Mouse (Mus musculus): ENCODE measurements around the gene 1700003E16Rik.

1700003E16Rik gene

GRCm38 (mm10) chr6:83156259-83156684 is at the start of gene 1700003E16Rik, which contains the start of gene Wdr54:
Gene 1700003E16Rik, plus strand, starts transcription at chr6:83156404.
Gene Wdr54, minus strand, starts transcription at chr6:83156397.
- peak; percentile 79 for DNase-seq (ENCODE audit: low spot score)

- DNase-seq (ENCODE audit: low spot score), result peak; percentile 89
Observed at GRCm38 (mm10) chr6:83107566-83108400, 48.4 kb upstream of the 1700003E16Rik start.

- DNase-seq (ENCODE audit: low spot score), result peak; percentile 87
Observed at GRCm38 (mm10) chr6:83108762-83109668, 47.2 kb upstream of the 1700003E16Rik start, which contains the start of gene Mrpl53. Gene Mrpl53, plus strand, starts transcription at chr6:83109040.

GRCm38 (mm10) chr6:83111510-83112136 is 44.6 kb upstream of the 1700003E16Rik start:
- DNase-seq (ENCODE audit: low spot score), result no peak

- peak; percentile 96 for DNase-seq (ENCODE audit: low spot score)
Observed at GRCm38 (mm10) chr6:83115011-83115671, 41.1 kb upstream of the 1700003E16Rik start, which contains the start of gene Mogs. Gene Mogs, plus strand, starts transcription at chr6:83115496.

GRCm38 (mm10) chr6:83115682-83116372 is 40.4 kb upstream of the 1700003E16Rik start:
- no peak for DNase-seq (ENCODE audit: low spot score)

- DNase-seq (ENCODE audit: low spot score), result no peak
Observed at GRCm38 (mm10) chr6:83116373-83117164, 39.6 kb upstream of the 1700003E16Rik start.

- no peak for DNase-seq (ENCODE audit: low spot score)
Observed at GRCm38 (mm10) chr6:83117165-83117438, 39.1 kb upstream of the 1700003E16Rik start.

GRCm38 (mm10) chr6:83117616-83118015 is 38.6 kb upstream of the 1700003E16Rik start:
- no peak for DNase-seq (ENCODE audit: low spot score)

- DNase-seq (ENCODE audit: low spot score), result no peak
Observed at GRCm38 (mm10) chr6:83118369-83118768, 37.8 kb upstream of the 1700003E16Rik start.

GRCm38 (mm10) chr6:83118825-83119733 is 37.1 kb upstream of the 1700003E16Rik start:
- no peak for DNase-seq (ENCODE audit: low spot score)

GRCm38 (mm10) chr6:83119734-83120051 is 36.5 kb upstream of the 1700003E16Rik start:
- DNase-seq (ENCODE audit: low spot score), result no peak

GRCm38 (mm10) chr6:83120930-83121862 is 35.0 kb upstream of the 1700003E16Rik start, which contains the start of gene Wbp1:
Gene Wbp1, minus strand, starts transcription at chr6:83121559.
- DNase-seq (ENCODE audit: low spot score), result peak; percentile 87

- DNase-seq (ENCODE audit: low spot score), result peak; percentile 72
Observed at GRCm38 (mm10) chr6:83121863-83122710, 34.1 kb upstream of the 1700003E16Rik start.

GRCm38 (mm10) chr6:83122961-83123360 is 33.2 kb upstream of the 1700003E16Rik start:
- no peak for DNase-seq (ENCODE audit: low spot score)

GRCm38 (mm10) chr6:83124851-83125312 is 31.3 kb upstream of the 1700003E16Rik start:
- DNase-seq (ENCODE audit: low spot score), result peak; percentile 87

GRCm38 (mm10) chr6:83125331-83125730 is 30.9 kb upstream of the 1700003E16Rik start, which contains the start of gene Ino80b:
Gene Ino80b, minus strand, starts transcription at chr6:83125431.
- no peak for DNase-seq (ENCODE audit: low spot score)
